Mouse (Mus musculus): ENCODE results near the gene Ccl6.

Ccl6 gene

GRCm38 (mm10) chr11:83595669-83596455, 3.0 kb upstream of the Ccl6 start:
- no peak for DNase-seq

GRCm38 (mm10) chr11:83593453-83593852, 566 bp upstream of the Ccl6 start:
- no peak for DNase-seq

GRCm38 (mm10) chr11:83584232-83584631, 8.7 kb downstream of the Ccl6 start:
- no peak for DNase-seq

- DNase-seq: no peak
These were observed 9.5 kb downstream of the Ccl6 start for GRCm38 (mm10) chr11:83583450-83583754.

GRCm38 (mm10) chr11:83582626-83583449, 10.0 kb downstream of the Ccl6 start:
- DNase-seq: peak; percentile 25

- DNase-seq: peak; percentile 53
These were observed 11.0 kb downstream of the Ccl6 start for GRCm38 (mm10) chr11:83581626-83582610.

- no peak for DNase-seq
These were observed 12.1 kb downstream of the Ccl6 start for GRCm38 (mm10) chr11:83580699-83581232.

- DNase-seq: no peak
These were observed 13.9 kb downstream of the Ccl6 start for GRCm38 (mm10) chr11:83578999-83579398.

GRCm38 (mm10) chr11:83578186-83578760, 14.6 kb downstream of the Ccl6 start, which contains the start of gene Ccl9:
Gene Ccl9, minus strand, starts transcription at chr11:83578636.
- no peak for DNase-seq

- no peak for DNase-seq
These were observed 15.8 kb downstream of the Ccl6 start for GRCm38 (mm10) chr11:83576927-83577555.

GRCm38 (mm10) chr11:83572834-83573233, 20.1 kb downstream of the Ccl6 start:
- no peak for DNase-seq

GRCm38 (mm10) chr11:83572223-83572622, 20.7 kb downstream of the Ccl6 start:
- peak; percentile 52 for DNase-seq

GRCm38 (mm10) chr11:83570189-83570588, 22.7 kb downstream of the Ccl6 start:
- DNase-seq: no peak

- no peak for DNase-seq
These were observed 23.6 kb downstream of the Ccl6 start for GRCm38 (mm10) chr11:83569249-83569648.

GRCm38 (mm10) chr11:83568786-83569185, 24.1 kb downstream of the Ccl6 start:
- no peak for DNase-seq

GRCm38 (mm10) chr11:83568061-83568460, 24.8 kb downstream of the Ccl6 start:
- DNase-seq: no peak

- DNase-seq: no peak
These were observed 25.6 kb downstream of the Ccl6 start for GRCm38 (mm10) chr11:83567311-83567710.

GRCm38 (mm10) chr11:83566617-83567016, 26.3 kb downstream of the Ccl6 start:
- no peak for DNase-seq

- peak; percentile 25 for DNase-seq
These were observed 29.1 kb downstream of the Ccl6 start for GRCm38 (mm10) chr11:83563754-83564153.

GRCm38 (mm10) chr11:83562311-83562887, 30.5 kb downstream of the Ccl6 start:
- DNase-seq: no peak

- DNase-seq: no peak
These were observed 32.5 kb downstream of the Ccl6 start for GRCm38 (mm10) chr11:83560405-83560804.
